Mouse (Mus musculus) hindbrain, postnatal 0 days (tissue): ENCODE results near the gene Tenm4. TPM values are rescaled to one million over a fixed set of nuclear protein-coding genes. Genes with fewer than 3 reads are reported as not detected.

Experiments
- ATAC-seq: fragments of 200-750 bp; cut with Nextera tagmentation; 2 replicates; pipeline ENCODE4 v1.8.0; 2017; ENCODE audit warnings: mild to moderate bottlenecking, moderate TSS enrichment, moderate library complexity
- DNase-seq: peaks from one replicate; pipeline ENCODE4 v3.0.0-alpha.2; 2015; ENCODE audit warnings: low spot score
- H3K27ac ChIP-seq: fragments of 300-500 bp; sonication (generic); 2 replicates; pipeline ENCODE4 v1.5.1; 2014; ENCODE audit warnings: mild to moderate bottlenecking
- H3K27me3 ChIP-seq: fragments of 300-500 bp; sonication (generic); 2 replicates; pipeline ENCODE4 v1.6.1; 2014; ENCODE audit warnings: low read length, mixed read lengths; ENCODE audit not compliant: insufficient read depth
- H3K36me3 ChIP-seq: fragments of 300-500 bp; sonication (generic); 2 replicates; pipeline ENCODE4 v1.6.1; 2014; ENCODE audit warnings: low read length, mixed read lengths; ENCODE audit not compliant: insufficient read depth
- H3K4me1 ChIP-seq: fragments of 300-500 bp; sonication (generic); 2 replicates; pipeline ENCODE4 v1.6.1; 2014; ENCODE audit warnings: antibody characterized with exemption, low read length, mixed read lengths; ENCODE audit not compliant: insufficient read depth
- H3K4me2 ChIP-seq: fragments of 300-500 bp; sonication (generic); 2 replicates; pipeline ENCODE4 v1.6.1; 2014; ENCODE audit warnings: low read depth, mild to moderate bottlenecking, low read length, moderate library complexity, mixed read lengths
- H3K4me3 ChIP-seq: fragments of 300-500 bp; sonication (generic); 2 replicates; pipeline ENCODE4 v1.5.1; 2014; ENCODE audit warnings: low read length
- H3K9ac ChIP-seq: fragments of 300-500 bp; sonication (generic); replicated peaks from 2 replicates; pipeline ENCODE4 v1.6.1; 2014; ENCODE audit warnings: mild to moderate bottlenecking, low read length, moderate library complexity, mixed read lengths
- H3K9me3 ChIP-seq: fragments of 300-500 bp; sonication (generic); 2 replicates; pipeline ENCODE4 v1.6.1; 2016; ENCODE audit warnings: low read length, mixed read lengths
- CTCF ChIP-seq: IDR thresholded peaks from 2 replicates; pipeline ENCODE4 v1.5.1; 2016; ENCODE audit warnings: antibody characterized with exemption, control low read depth, low read depth
- WGBS: fragments of 180-500 bp; shearing (Covaris S2); extraction: QIAGEN DNeasy Blood & Tissue Kit; methylation state at CpG from one replicate; pipeline ENCODE4 v1.1.7; 2014; 5-methylcytosine and 5-hydroxymethylcytosine counted together
- polyA plus RNA-seq: library from polyadenylated mRNA; unstranded; fragments of >200 nt; fragmentation: Nextera tagmentation; extraction: Ambion mirVana; gene quantifications from 2 replicates; pipeline ENCODE4 v1.2.1, GENCODE M21; 2015
- total RNA-seq: library from RNA; depleted of rRNA; stranded (reverse); fragments of >200 nt; gene quantifications from 2 replicates; pipeline ENCODE4 v1.2.3, GENCODE M21; 2014; rRNA removed

Gene Tenm4
- total RNA-seq (49.7 and 49.8 TPM in 2 replicates), polyA plus RNA-seq (24.1 and 24.7 TPM in 2 replicates)

GRCm38 (mm10) chr7:96170924-96171595 is at the start of gene Tenm4:
Gene Tenm4 (plus strand): TSS chr7:96171246.
- Histone ChIP-seq H3K36me3 (no peaks in the 10 kb centered on the region), H3K9ac (no peak within 1 kb of the TSS), H3K27ac (no peak within 1 kb of the TSS), H3K27me3 (no peaks in the 10 kb centered on the region), H3K4me1 (no peaks in the 10 kb centered on the region), H3K4me3 (no peak within 1 kb of the TSS), H3K4me2 (peak within 1 kb of the TSS; percentile 30; the same call in 1 of the 2 replicates), H3K9me3 (no peaks in the 10 kb centered on the region)
- ATAC-seq: peak; percentile 44; the same call in 1 of the 2 replicates
- WGBS: 33% methylated on average over 14 of the region's 14 CpGs
- no peak for TF ChIP-seq CTCF
- peak; percentile 7 for DNase-seq

- ATAC-seq (no peak), DNase-seq (no peak)
- TF ChIP-seq CTCF: no peak
- Histone ChIP-seq H3K4me3 (no peak overlapping the region), H3K9ac (no peak overlapping the region), H3K27ac (no peak overlapping the region), H3K4me1 (no peaks in the 10 kb centered on the region), H3K4me2 (no peak overlapping the region), H3K27me3 (no peaks in the 10 kb centered on the region), H3K36me3 (no peaks in the 10 kb centered on the region), H3K9me3 (no peaks in the 10 kb centered on the region)
- WGBS: 48% methylated on average over 4 of the region's 4 CpGs
These were observed 40.3 kb upstream of the Tenm4 start for GRCm38 (mm10) chr7:96130763-96131162.

- Histone ChIP-seq H3K4me1 (no peaks in the 10 kb centered on the region), H3K9me3 (no peaks in the 10 kb centered on the region), H3K4me3 (no peak overlapping the region), H3K4me2 (no peak overlapping the region), H3K27me3 (no peaks in the 10 kb centered on the region), H3K36me3 (no peaks in the 10 kb centered on the region), H3K9ac (no peak overlapping the region), H3K27ac (no peak overlapping the region)
- ATAC-seq: no peak
- WGBS: 89% methylated on average over 1 of the region's 1 CpGs
- no peak for DNase-seq
- no peak for TF ChIP-seq CTCF
These were observed 39.9 kb upstream of the Tenm4 start for GRCm38 (mm10) chr7:96131175-96131574.

GRCm38 (mm10) chr7:96136497-96136961 is 34.5 kb upstream of the Tenm4 start:
- Histone ChIP-seq H3K9me3 (no peaks in the 10 kb centered on the region), H3K27me3 (no peaks in the 10 kb centered on the region), H3K4me3 (no peak overlapping the region), H3K9ac (no peak overlapping the region), H3K4me1 (no peaks in the 10 kb centered on the region), H3K36me3 (no peaks in the 10 kb centered on the region), H3K27ac (no peak overlapping the region), H3K4me2 (no peak overlapping the region)
- DNase-seq (no peak), ATAC-seq (no peak)
- TF ChIP-seq CTCF: no peak; the same call in 1 of the 2 replicates
- WGBS: 71% methylated on average over 6 of the region's 6 CpGs

- ATAC-seq (no peak), DNase-seq (no peak)
- WGBS: 67% methylated on average over 4 of the region's 4 CpGs
- no peaks in the 10 kb centered on the region for H3K4me1 ChIP-seq
- no peak overlapping the region for H3K4me3 ChIP-seq
- H3K9ac ChIP-seq: no peak overlapping the region
- no peaks in the 10 kb centered on the region for H3K27me3 ChIP-seq
- H3K36me3 ChIP-seq: no peaks in the 10 kb centered on the region
- H3K9me3 ChIP-seq: no peaks in the 10 kb centered on the region; the same call in 1 of the 2 replicates
- no peak for TF ChIP-seq CTCF
- H3K4me2 ChIP-seq: no peak overlapping the region
- H3K27ac ChIP-seq: no peak overlapping the region
These were observed 29.2 kb upstream of the Tenm4 start for GRCm38 (mm10) chr7:96141876-96142275.

- DNase-seq (peak; percentile 70), ATAC-seq (peak; percentile 78; the same call in 1 of the 2 replicates)
- WGBS: 58% methylated on average over 3 of the region's 3 CpGs
- H3K27me3 ChIP-seq: no peaks in the 10 kb centered on the region
- H3K9me3 ChIP-seq: no peaks in the 10 kb centered on the region; the same call in 1 of the 2 replicates
- H3K4me3 ChIP-seq: no peak overlapping the region
- H3K4me1 ChIP-seq: no peaks in the 10 kb centered on the region
- H3K27ac ChIP-seq: no peak overlapping the region
- no peak overlapping the region for H3K4me2 ChIP-seq
- H3K36me3 ChIP-seq: no peaks in the 10 kb centered on the region
- no peak for TF ChIP-seq CTCF
- no peak overlapping the region for H3K9ac ChIP-seq
These were observed 28.0 kb upstream of the Tenm4 start for GRCm38 (mm10) chr7:96142973-96143596.
